Mouse (Mus musculus): ENCODE results near the gene Gng4.
"Not testable (repeated sequence)": the region's sequence is repeated elsewhere in the genome, so short reads cannot be mapped to it uniquely, and the experiment has no call there.

The Gng4 gene

GRCm38 (mm10) chr13:13796082-13796481, 12.2 kb downstream of the Gng4 start:
- peaks cover 18% of the 10 kb centered on the region for H3K4me1 ChIP-seq (replicated peaks; ENCODE audit: low read depth, low read length)
- H3K27me3 ChIP-seq (ENCODE audit: insufficient read depth, low read length) = peaks cover 2% of the 10 kb centered on the region; the same call in 1 of the 2 replicates
- peak; percentile 43 for TF ChIP-seq CTCF (conservative IDR thresholded peaks at IDR 0.05; ENCODE audit: low read length)
- no peak for TF ChIP-seq POU5F1 (IDR thresholded peaks at IDR 0.05; ENCODE audit: borderline replicate concordance, low read length)
- TF ChIP-seq NANOG (IDR thresholded peaks at IDR 0.05; ENCODE audit: borderline replicate concordance, low read length) = no peak
- no peak overlapping the region for H3K4me3 ChIP-seq (replicated peaks; ENCODE audit: low read length)
- no peaks in the 10 kb centered on the region for H3K36me3 ChIP-seq (ENCODE audit: insufficient read depth, low read length)
- H3K9me3 ChIP-seq (ENCODE audit: low read length) = peaks cover 5% of the 10 kb centered on the region

GRCm38 (mm10) chr13:13797816-13798215, 14.0 kb downstream of the Gng4 start:
- H3K36me3 ChIP-seq (ENCODE audit: insufficient read depth, low read length); H3K9me3 ChIP-seq (ENCODE audit: low read length); H3K27me3 ChIP-seq (ENCODE audit: insufficient read depth, low read length); H3K4me3 ChIP-seq (replicated peaks; ENCODE audit: low read length): not testable (repeated sequence)
- H3K4me1 ChIP-seq (replicated peaks; ENCODE audit: low read depth, low read length) = peaks cover 18% of the 10 kb centered on the region

GRCm38 (mm10) chr13:13798775-13799174, 14.9 kb downstream of the Gng4 start:
- TF ChIP-seq NANOG (IDR thresholded peaks at IDR 0.05; ENCODE audit: borderline replicate concordance, low read length) (no peak), CTCF (conservative IDR thresholded peaks at IDR 0.05; ENCODE audit: low read length) (no peak), POU5F1 (IDR thresholded peaks at IDR 0.05; ENCODE audit: borderline replicate concordance, low read length) (no peak)
- Histone ChIP-seq H3K27me3 (ENCODE audit: insufficient read depth, low read length) (no peaks in the 10 kb centered on the region), H3K36me3 (ENCODE audit: insufficient read depth, low read length) (no peaks in the 10 kb centered on the region), H3K9me3 (ENCODE audit: low read length) (peaks cover 5% of the 10 kb centered on the region), H3K4me1 (replicated peaks; ENCODE audit: low read depth, low read length) (peaks cover 18% of the 10 kb centered on the region), H3K4me3 (replicated peaks; ENCODE audit: low read length) (no peak overlapping the region)

GRCm38 (mm10) chr13:13808337-13809132, 24.7 kb downstream of the Gng4 start:
- no peaks in the 10 kb centered on the region for H3K36me3 ChIP-seq (ENCODE audit: insufficient read depth, low read length)
- no peak overlapping the region for H3K4me3 ChIP-seq (replicated peaks; ENCODE audit: low read length)
- TF ChIP-seq NANOG (IDR thresholded peaks at IDR 0.05; ENCODE audit: borderline replicate concordance, low read length) = no peak
- no peak for TF ChIP-seq CTCF (conservative IDR thresholded peaks at IDR 0.05; ENCODE audit: low read length)
- no peak for TF ChIP-seq POU5F1 (IDR thresholded peaks at IDR 0.05; ENCODE audit: borderline replicate concordance, low read length)

GRCm38 (mm10) chr13:13810885-13811284, 27.0 kb downstream of the Gng4 start:
- Histone ChIP-seq H3K4me1 (replicated peaks; ENCODE audit: low read depth, low read length) (peaks cover 26% of the 10 kb centered on the region), H3K27me3 (ENCODE audit: insufficient read depth, low read length) (no peaks in the 10 kb centered on the region; the same call in 1 of the 2 replicates), H3K9me3 (ENCODE audit: low read length) (no peaks in the 10 kb centered on the region), H3K4me3 (replicated peaks; ENCODE audit: low read length) (no peak overlapping the region), H3K36me3 (ENCODE audit: insufficient read depth, low read length) (no peaks in the 10 kb centered on the region)
- TF ChIP-seq NANOG (IDR thresholded peaks at IDR 0.05; ENCODE audit: borderline replicate concordance, low read length) (no peak), POU5F1 (IDR thresholded peaks at IDR 0.05; ENCODE audit: borderline replicate concordance, low read length) (no peak), CTCF (conservative IDR thresholded peaks at IDR 0.05; ENCODE audit: low read length) (no peak)

More at GRCm38 (mm10) chr13:13808337-13809132, 24.7 kb downstream of the Gng4 start:
- H3K4me1 ChIP-seq (replicated peaks; ENCODE audit: low read depth, low read length) = peaks cover 29% of the 10 kb centered on the region
- no peaks in the 10 kb centered on the region; the same call in 1 of the 2 replicates for H3K27me3 ChIP-seq (ENCODE audit: insufficient read depth, low read length)
- H3K9me3 ChIP-seq (ENCODE audit: low read length) = no peaks in the 10 kb centered on the region

- H3K4me3 ChIP-seq (replicated peaks; ENCODE audit: low read length) = no peak overlapping the region
- no peaks in the 10 kb centered on the region for H3K9me3 ChIP-seq (ENCODE audit: low read length)
- H3K4me1 ChIP-seq (replicated peaks; ENCODE audit: low read depth, low read length) = no peaks in the 10 kb centered on the region
- no peaks in the 10 kb centered on the region for H3K27me3 ChIP-seq (ENCODE audit: insufficient read depth, low read length)
- H3K36me3 ChIP-seq (ENCODE audit: insufficient read depth, low read length) = no peaks in the 10 kb centered on the region
- TF ChIP-seq CTCF (conservative IDR thresholded peaks at IDR 0.05; ENCODE audit: low read length) = no peak
- TF ChIP-seq NANOG (IDR thresholded peaks at IDR 0.05; ENCODE audit: borderline replicate concordance, low read length) = no peak
- no peak for TF ChIP-seq POU5F1 (IDR thresholded peaks at IDR 0.05; ENCODE audit: borderline replicate concordance, low read length)
Observed at GRCm38 (mm10) chr13:13818696-13819095, 34.8 kb downstream of the Gng4 start.

GRCm38 (mm10) chr13:13820234-13821123, 36.6 kb downstream of the Gng4 start:
- Histone ChIP-seq H3K4me1 (replicated peaks; ENCODE audit: low read depth, low read length) (no peaks in the 10 kb centered on the region), H3K36me3 (ENCODE audit: insufficient read depth, low read length) (no peaks in the 10 kb centered on the region), H3K27me3 (ENCODE audit: insufficient read depth, low read length) (no peaks in the 10 kb centered on the region), H3K9me3 (ENCODE audit: low read length) (no peaks in the 10 kb centered on the region), H3K4me3 (replicated peaks; ENCODE audit: low read length) (no peak overlapping the region)
- TF ChIP-seq POU5F1 (IDR thresholded peaks at IDR 0.05; ENCODE audit: borderline replicate concordance, low read length) (no peak), NANOG (IDR thresholded peaks at IDR 0.05; ENCODE audit: borderline replicate concordance, low read length) (no peak)

- no peaks in the 10 kb centered on the region for H3K9me3 ChIP-seq (ENCODE audit: low read length)
- no peaks in the 10 kb centered on the region for H3K27me3 ChIP-seq (ENCODE audit: insufficient read depth, low read length)
- no peak for TF ChIP-seq NANOG (IDR thresholded peaks at IDR 0.05; ENCODE audit: borderline replicate concordance, low read length)
- no peak for TF ChIP-seq POU5F1 (IDR thresholded peaks at IDR 0.05; ENCODE audit: borderline replicate concordance, low read length)
- no peak for TF ChIP-seq CTCF (conservative IDR thresholded peaks at IDR 0.05; ENCODE audit: low read length)
- H3K4me3 ChIP-seq (replicated peaks; ENCODE audit: low read length) = no peak overlapping the region
- H3K4me1 ChIP-seq (replicated peaks; ENCODE audit: low read depth, low read length) = no peaks in the 10 kb centered on the region
- no peaks in the 10 kb centered on the region for H3K36me3 ChIP-seq (ENCODE audit: insufficient read depth, low read length)
Observed at GRCm38 (mm10) chr13:13824946-13825345, 41.1 kb downstream of the Gng4 start.

All from E14TG2a.4 (cell line).